Mouse (Mus musculus) right cerebral cortex, postnatal 25 days (tissue): Measurements from ENCODE around the gene Tax1bp3.

Source experiments
- DNase-seq: peaks from one replicate; pipeline ENCODE4 v3.0.0; 2022

Gene Tax1bp3

GRCm38 (mm10) chr11:73176186-73176585 is 697 bp upstream of the Tax1bp3 start:
- DNase-seq = no peak

- no peak for DNase-seq
These were observed 609 bp downstream of the Tax1bp3 start for GRCm38 (mm10) chr11:73177509-73177875.

GRCm38 (mm10) chr11:73177895-73178294 is 1.0 kb downstream of the Tax1bp3 start:
- DNase-seq = no peak

- no peak for DNase-seq
These were observed 9.2 kb downstream of the Tax1bp3 start for GRCm38 (mm10) chr11:73185872-73186615.

- DNase-seq = no peak
These were observed 10.3 kb downstream of the Tax1bp3 start for GRCm38 (mm10) chr11:73187231-73187630.

- no peak for DNase-seq
These were observed 16.2 kb downstream of the Tax1bp3 start for GRCm38 (mm10) chr11:73193047-73193446.

- DNase-seq = no peak
These were observed 17.6 kb downstream of the Tax1bp3 start for GRCm38 (mm10) chr11:73194444-73194843.

- no peak for DNase-seq
These were observed 21.3 kb downstream of the Tax1bp3 start for GRCm38 (mm10) chr11:73198190-73198589.

GRCm38 (mm10) chr11:73198603-73199229 is 21.8 kb downstream of the Tax1bp3 start, which contains the start of gene Ctns:
Gene Ctns, minus strand, starts transcription at chr11:73199042.
- peak; percentile 89 for DNase-seq

GRCm38 (mm10) chr11:73199230-73199712 is 22.4 kb downstream of the Tax1bp3 start, which contains the start of gene Shpk:
Gene Shpk, plus strand, starts transcription at chr11:73199460.
- peak; percentile 94 for DNase-seq

GRCm38 (mm10) chr11:73199879-73200278 is 23.0 kb downstream of the Tax1bp3 start:
- DNase-seq = no peak

- DNase-seq = no peak
These were observed 24.1 kb downstream of the Tax1bp3 start for GRCm38 (mm10) chr11:73201021-73201420.

- DNase-seq = no peak
These were observed 24.7 kb downstream of the Tax1bp3 start for GRCm38 (mm10) chr11:73201597-73201996.

- no peak for DNase-seq
These were observed 27.0 kb downstream of the Tax1bp3 start for GRCm38 (mm10) chr11:73203895-73204294.

- no peak for DNase-seq
These were observed 28.3 kb downstream of the Tax1bp3 start for GRCm38 (mm10) chr11:73205194-73205593.

- no peak for DNase-seq
These were observed 30.7 kb downstream of the Tax1bp3 start for GRCm38 (mm10) chr11:73207621-73208020.

GRCm38 (mm10) chr11:73213956-73214355 is 37.1 kb downstream of the Tax1bp3 start:
- DNase-seq = no peak

GRCm38 (mm10) chr11:73219671-73220070 is 42.8 kb downstream of the Tax1bp3 start:
- no peak for DNase-seq

GRCm38 (mm10) chr11:73220651-73221050 is 43.8 kb downstream of the Tax1bp3 start:
- no peak for DNase-seq

GRCm38 (mm10) chr11:73222846-73223245 is 46.0 kb downstream of the Tax1bp3 start:
- DNase-seq = no peak

- no peak for DNase-seq
These were observed 47.1 kb downstream of the Tax1bp3 start for GRCm38 (mm10) chr11:73223966-73224365.

- DNase-seq = no peak
These were observed 49.0 kb downstream of the Tax1bp3 start for GRCm38 (mm10) chr11:73225856-73226255.

- no peak for DNase-seq
These were observed 52.0 kb downstream of the Tax1bp3 start for GRCm38 (mm10) chr11:73228881-73229280.

GRCm38 (mm10) chr11:73230081-73230480 is 53.2 kb downstream of the Tax1bp3 start:
- no peak for DNase-seq
